Mouse (Mus musculus): Measurements from ENCODE around the gene Gstp2.

GRCm38 (mm10) chr19:4059069-4059740 lies 13.4 kb upstream of the Gstp2 start, which contains the start of gene Gstp3:
- no peak for TF ChIP-seq TAL1 (IDR thresholded peaks at IDR 0.05; ENCODE audit: low read length)
- no peak for TF ChIP-seq GATA1 (IDR thresholded peaks at IDR 0.05; ENCODE audit: low read length)
